Mouse (Mus musculus) heart, embryonic 10.5 days (tissue): ENCODE results near the gene Dusp13. TPM values are rescaled to one million over a fixed set of nuclear protein-coding genes. Genes with fewer than 3 reads are reported as not detected.

Experiments used
- DNase-seq: peaks from one replicate; pipeline ENCODE4 v3.0.0-alpha.2; 2017; ENCODE audit warnings: low spot score
- H3K27ac ChIP-seq: fragments of 300-500 bp; sonication (generic); 2 replicates; pipeline ENCODE4 v1.5.1; 2016; ENCODE audit warnings: mild to moderate bottlenecking
- H3K27me3 ChIP-seq: fragments of 300-500 bp; sonication (generic); 2 replicates; pipeline ENCODE4 v1.6.1; 2016; ENCODE audit warnings: mild to moderate bottlenecking; ENCODE audit not compliant: poor library complexity, insufficient read depth, severe bottlenecking
- H3K36me3 ChIP-seq: fragments of 300-500 bp; sonication (generic); 2 replicates; pipeline ENCODE4 v1.6.1; 2016; ENCODE audit warnings: mild to moderate bottlenecking, moderate library complexity
- H3K4me1 ChIP-seq: fragments of 300-500 bp; sonication (generic); 2 replicates; pipeline ENCODE4 v1.6.1; 2016; ENCODE audit warnings: mild to moderate bottlenecking
- H3K4me3 ChIP-seq: fragments of 300-500 bp; sonication (generic); 2 replicates; pipeline ENCODE4 v1.5.1; 2016; ENCODE audit warnings: mild to moderate bottlenecking, moderate library complexity
- H3K9me3 ChIP-seq: fragments of 300-500 bp; sonication (generic); 2 replicates; pipeline ENCODE4 v1.6.1; 2016; ENCODE audit warnings: mild to moderate bottlenecking, moderate library complexity
- WGBS: fragments of 180-500 bp; shearing (Covaris S2); methylation state at CpG from one replicate; pipeline ENCODE4 v1.1.7; 2016; 5-methylcytosine and 5-hydroxymethylcytosine counted together
- polyA plus RNA-seq: library from polyadenylated mRNA; unstranded; fragments of >200 nt; fragmentation: Nextera tagmentation; extraction: Ambion mirVana; gene quantifications from 2 replicates; pipeline ENCODE4 v1.2.1, GENCODE M21; 2016

Gene Dusp13
- polyA plus RNA-seq: 0.10 TPM in 1 of 2 replicates, not detected in the other

DNA sequence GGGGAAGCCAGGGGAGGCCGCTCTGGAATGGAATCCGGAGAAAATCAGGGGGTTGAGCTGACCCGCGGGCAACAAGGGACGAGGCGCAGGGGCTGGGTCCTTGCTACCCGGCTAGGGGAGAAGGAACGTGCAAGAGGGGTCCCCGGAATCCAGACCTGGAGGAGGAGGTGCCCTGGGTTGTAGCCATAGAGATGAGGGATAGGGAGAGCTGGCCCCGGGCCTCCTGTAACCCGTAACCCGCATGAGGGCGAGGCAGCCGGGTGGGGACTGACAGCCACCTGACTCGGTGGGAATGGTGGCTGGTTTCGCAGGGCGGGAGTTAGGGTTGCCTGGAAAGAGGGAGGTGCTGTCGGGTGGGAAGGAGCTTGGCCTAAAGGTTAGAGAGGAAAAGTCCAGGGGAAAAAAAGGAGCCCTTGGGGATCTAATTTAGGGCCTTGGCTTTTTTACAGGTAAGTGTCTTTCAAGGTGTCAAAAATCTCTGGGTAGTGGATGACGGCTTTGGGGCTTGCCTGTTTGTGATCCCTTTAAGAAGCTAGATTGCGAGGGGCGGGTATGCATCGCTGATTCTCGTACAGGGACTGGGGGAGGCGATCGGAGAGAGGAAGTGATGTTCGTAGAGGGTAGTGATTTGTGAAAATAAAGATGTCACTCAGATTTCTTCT is at the start of gene Dusp13:
Gene Dusp13 (minus strand): TSS at position 301 of the 662 bp plus-strand sequence.
- Histone ChIP-seq H3K4me1 (peaks cover 27% of the 10 kb centered on the region), H3K4me3 (peak within 1 kb of the TSS; percentile 88), H3K9me3 (no peaks in the 10 kb centered on the region), H3K27ac (peak within 1 kb of the TSS; percentile 93), H3K27me3 (no peaks in the 10 kb centered on the region), H3K36me3 (no peaks in the 10 kb centered on the region)
- peak; percentile 87 for DNase-seq
- WGBS: under 1% methylated on average over 26 of the region's 26 CpGs

DNA sequence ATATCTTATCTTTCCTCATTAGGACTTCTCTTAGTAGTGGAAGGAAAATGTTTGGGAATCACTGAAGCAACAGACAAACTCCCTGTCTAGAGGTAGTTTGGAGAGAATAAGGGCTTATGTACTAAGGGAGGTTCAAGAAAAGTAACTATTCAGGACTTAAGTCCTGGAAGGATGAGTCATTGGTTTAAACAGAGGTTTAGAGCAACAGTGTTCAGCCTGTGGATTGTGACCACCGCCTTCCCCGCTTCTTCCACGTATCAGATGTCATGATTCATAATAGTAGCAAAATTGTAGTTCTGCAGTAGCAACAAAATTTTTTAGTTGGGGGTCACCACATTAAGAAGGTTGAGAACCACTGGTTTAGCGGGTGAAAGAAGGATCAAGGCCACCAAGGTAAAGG is 49.7 kb upstream of the Dusp13 start:
- 95% methylated on average over 4 of the region's 4 CpGs for WGBS
- no peak overlapping the region for H3K4me3 ChIP-seq
- no peak for DNase-seq
- peaks cover 5% of the 10 kb centered on the region for H3K36me3 ChIP-seq
- no peaks in the 10 kb centered on the region for H3K27me3 ChIP-seq
- no peaks in the 10 kb centered on the region for H3K9me3 ChIP-seq
- no peaks in the 10 kb centered on the region for H3K4me1 ChIP-seq
- no peak overlapping the region for H3K27ac ChIP-seq

- DNase-seq: no peak
- Histone ChIP-seq H3K27ac (no peak overlapping the region), H3K36me3 (peaks cover 33% of the 10 kb centered on the region), H3K4me1 (no peaks in the 10 kb centered on the region), H3K27me3 (no peaks in the 10 kb centered on the region), H3K9me3 (no peaks in the 10 kb centered on the region), H3K4me3 (no peak overlapping the region)
- 94% methylated on average over 6 of the region's 6 CpGs for WGBS
These were observed 41.3 kb upstream of the Dusp13 start for GRCm38 (mm10) chr14:21792250-21792649.

GRCm38 (mm10) chr14:21791722-21792121 is 40.7 kb upstream of the Dusp13 start:
- no peaks in the 10 kb centered on the region for H3K9me3 ChIP-seq
- no peak overlapping the region for H3K4me3 ChIP-seq
- DNase-seq: no peak
- H3K36me3 ChIP-seq: peaks cover 33% of the 10 kb centered on the region
- 91% methylated on average over 4 of the region's 4 CpGs for WGBS
- H3K27ac ChIP-seq: no peak overlapping the region
- no peaks in the 10 kb centered on the region for H3K4me1 ChIP-seq
- H3K27me3 ChIP-seq: no peaks in the 10 kb centered on the region

- peaks cover 37% of the 10 kb centered on the region for H3K36me3 ChIP-seq
- 91% methylated on average over 9 of the region's 9 CpGs for WGBS
- DNase-seq: no peak
These were observed 39.7 kb upstream of the Dusp13 start for GRCm38 (mm10) chr14:21790585-21791251.

DNA sequence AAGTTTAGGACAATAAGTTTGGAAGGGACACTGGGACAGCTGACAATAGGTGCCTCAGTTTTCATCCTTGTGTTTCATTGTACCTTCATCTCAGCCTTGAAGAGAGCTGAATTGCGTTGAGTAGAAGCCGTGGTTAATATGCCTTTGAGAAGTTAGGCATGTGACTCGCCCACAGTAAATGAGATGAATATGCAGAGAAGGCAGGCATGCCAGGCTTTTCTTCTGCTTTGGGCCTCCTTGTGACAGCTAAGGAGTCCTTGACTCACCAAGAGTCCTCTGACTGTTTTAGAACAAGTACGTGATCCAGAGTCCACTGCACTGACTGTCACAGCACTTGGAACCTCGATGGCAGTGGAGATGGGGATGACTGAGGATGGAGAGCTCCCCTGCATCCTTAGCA is 37.1 kb upstream of the Dusp13 start:
- peaks cover 46% of the 10 kb centered on the region for H3K36me3 ChIP-seq
- H3K4me1 ChIP-seq: no peaks in the 10 kb centered on the region
- H3K27ac ChIP-seq: no peak overlapping the region
- no peaks in the 10 kb centered on the region for H3K27me3 ChIP-seq
- H3K9me3 ChIP-seq: no peaks in the 10 kb centered on the region
- DNase-seq: no peak
- WGBS: 90% methylated on average over 5 of the region's 5 CpGs
- H3K4me3 ChIP-seq: no peak overlapping the region

More at GRCm38 (mm10) chr14:21790585-21791251, 39.7 kb upstream of the Dusp13 start:
- no peaks in the 10 kb centered on the region for H3K9me3 ChIP-seq
- H3K27ac ChIP-seq: no peak overlapping the region
- H3K4me1 ChIP-seq: no peaks in the 10 kb centered on the region
- no peak overlapping the region for H3K4me3 ChIP-seq
- H3K27me3 ChIP-seq: no peaks in the 10 kb centered on the region

- DNase-seq: no peak
These were observed 36.4 kb upstream of the Dusp13 start for GRCm38 (mm10) chr14:21787374-21787773.

DNA sequence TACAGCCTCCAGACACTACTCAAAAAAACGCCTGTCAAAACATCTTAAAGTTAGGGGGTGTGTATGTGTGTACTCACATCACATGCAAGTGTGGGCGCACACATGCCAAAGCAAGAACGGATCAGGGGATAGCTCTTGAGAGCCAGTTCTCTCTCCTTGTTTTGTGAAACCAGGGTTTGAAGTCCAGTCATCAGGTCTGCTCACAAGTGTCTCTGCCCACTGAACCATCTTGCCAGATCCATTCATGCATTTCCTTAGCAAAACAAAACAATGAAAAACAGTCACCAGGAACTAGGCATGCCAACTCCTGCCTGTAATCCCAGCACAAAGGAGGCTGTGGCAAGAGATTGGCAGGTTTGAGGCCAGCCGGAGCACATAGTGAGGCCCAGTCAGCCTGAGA is 35.5 kb upstream of the Dusp13 start:
- no peak for DNase-seq
- Histone ChIP-seq H3K4me1 (no peaks in the 10 kb centered on the region), H3K36me3 (peaks cover 40% of the 10 kb centered on the region), H3K4me3 (no peak overlapping the region), H3K27me3 (no peaks in the 10 kb centered on the region), H3K27ac (no peak overlapping the region), H3K9me3 (no peaks in the 10 kb centered on the region)
- 81% methylated on average over 4 of the region's 4 CpGs for WGBS

More at GRCm38 (mm10) chr14:21787374-21787773, 36.4 kb upstream of the Dusp13 start:
- no peak overlapping the region for H3K27ac ChIP-seq
- no peaks in the 10 kb centered on the region for H3K27me3 ChIP-seq
- H3K36me3 ChIP-seq: peaks cover 41% of the 10 kb centered on the region
- no peaks in the 10 kb centered on the region for H3K4me1 ChIP-seq
- H3K4me3 ChIP-seq: no peak overlapping the region
- WGBS: 86% methylated on average over 3 of the region's 3 CpGs
- no peaks in the 10 kb centered on the region for H3K9me3 ChIP-seq

GRCm38 (mm10) chr14:21776201-21776600 is 25.2 kb upstream of the Dusp13 start:
- Histone ChIP-seq H3K27me3 (no peaks in the 10 kb centered on the region), H3K4me1 (no peaks in the 10 kb centered on the region; the same call in 1 of the 2 replicates), H3K27ac (no peak overlapping the region), H3K9me3 (no peaks in the 10 kb centered on the region), H3K4me3 (no peak overlapping the region), H3K36me3 (peaks cover 41% of the 10 kb centered on the region)
- no peak for DNase-seq
- WGBS: 89% methylated on average over 4 of the region's 4 CpGs

DNA sequence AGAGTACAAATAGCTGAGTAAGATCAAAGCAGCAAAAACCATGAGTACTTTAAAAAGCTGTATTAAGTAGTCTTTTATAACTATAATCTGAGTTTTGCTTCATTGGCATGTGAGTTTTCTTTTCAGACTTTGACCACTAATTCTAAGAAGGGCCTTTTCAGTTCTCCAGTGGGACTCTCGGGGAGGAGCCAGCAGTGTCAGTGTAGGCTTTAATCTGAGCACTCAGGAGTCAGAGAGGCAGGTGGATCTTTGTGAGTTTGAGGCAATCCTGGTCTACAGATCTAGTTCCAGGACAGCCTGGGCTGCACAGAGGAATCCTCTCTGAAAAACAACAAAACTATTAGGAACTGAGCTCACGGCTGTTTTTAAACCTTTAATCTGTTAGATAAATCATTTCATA is 23.0 kb upstream of the Dusp13 start:
- H3K27me3 ChIP-seq: no peaks in the 10 kb centered on the region
- H3K27ac ChIP-seq: no peak overlapping the region
- H3K9me3 ChIP-seq: no peaks in the 10 kb centered on the region
- H3K36me3 ChIP-seq: peaks cover 25% of the 10 kb centered on the region
- DNase-seq: no peak
- H3K4me1 ChIP-seq: no peaks in the 10 kb centered on the region; the same call in 1 of the 2 replicates
- H3K4me3 ChIP-seq: no peak overlapping the region
- WGBS: 81% methylated on average over 2 of the region's 2 CpGs

- H3K27me3 ChIP-seq: no peaks in the 10 kb centered on the region
- no peak for DNase-seq
- H3K27ac ChIP-seq: no peak overlapping the region
- peaks cover 16% of the 10 kb centered on the region for H3K36me3 ChIP-seq
- peaks cover 7% of the 10 kb centered on the region; the same call in 1 of the 2 replicates for H3K4me1 ChIP-seq
- 80% methylated on average over 11 of the region's 11 CpGs for WGBS
- H3K4me3 ChIP-seq: no peak overlapping the region
- no peaks in the 10 kb centered on the region for H3K9me3 ChIP-seq
These were observed 21.7 kb upstream of the Dusp13 start for GRCm38 (mm10) chr14:21772506-21773281.

DNA sequence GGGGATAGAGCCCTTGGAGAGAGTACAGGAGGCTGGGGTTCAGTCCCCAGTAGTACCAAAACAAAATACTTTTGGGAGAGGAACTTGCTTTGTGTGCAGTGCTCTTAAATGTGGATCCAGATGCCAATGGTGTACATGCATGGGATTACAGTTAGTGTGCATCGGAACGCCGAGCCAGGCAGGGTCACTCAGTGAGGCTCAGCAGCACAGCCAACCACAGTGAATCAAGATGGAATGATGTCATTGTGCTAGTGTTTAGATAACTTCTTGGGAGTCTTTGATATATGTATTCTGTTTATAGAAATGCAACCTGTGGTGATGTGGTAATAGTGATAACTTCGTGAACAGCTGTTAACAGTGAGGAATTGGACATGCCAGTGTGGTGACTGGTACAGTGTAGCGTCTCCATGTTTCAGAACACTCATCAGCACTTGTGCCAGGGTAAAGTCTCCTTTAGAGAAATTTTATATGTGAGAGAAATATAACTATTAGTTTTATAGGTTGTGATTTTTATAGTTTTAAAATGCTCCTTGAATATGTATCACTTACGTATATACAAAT is 15.5 kb upstream of the Dusp13 start:
- H3K27me3 ChIP-seq: no peaks in the 10 kb centered on the region
- H3K4me1 ChIP-seq: peaks cover 25% of the 10 kb centered on the region
- H3K4me3 ChIP-seq: no peak overlapping the region
- DNase-seq: no peak
- H3K27ac ChIP-seq: no peak overlapping the region
- WGBS: 81% methylated on average over 6 of the region's 6 CpGs
- no peaks in the 10 kb centered on the region for H3K9me3 ChIP-seq
- no peaks in the 10 kb centered on the region for H3K36me3 ChIP-seq
